Mouse (Mus musculus) thymus, postnatal 0 days (tissue): ENCODE data around the gene Cnn2. TPM values are rescaled to one million over a fixed set of nuclear protein-coding genes. Genes with fewer than 3 reads are reported as not detected.

Experiments used
- DNase-seq: peaks from one replicate; pipeline ENCODE4 v3.0.0-alpha.2; 2015; ENCODE audit warnings: low spot score
- polyA plus RNA-seq: library from polyadenylated mRNA; unstranded; fragments of >200 nt; fragmentation: Nextera tagmentation; extraction: Ambion mirVana; gene quantifications from 2 replicates; pipeline ENCODE4 v1.2.1, GENCODE M21; 2015

Cnn2 gene
- polyA plus RNA-seq, 1 experiment from 2014 or later = 137 TPM

- no peak for DNase-seq
Measured at GRCm38 (mm10) chr10:79989272-79989786, 945 bp downstream of the Cnn2 start.

- no peak for DNase-seq
Measured at GRCm38 (mm10) chr10:79989870-79990269, 1.5 kb downstream of the Cnn2 start.

GRCm38 (mm10) chr10:79991099-79991498, 2.7 kb downstream of the Cnn2 start:
- DNase-seq = no peak

DNA sequence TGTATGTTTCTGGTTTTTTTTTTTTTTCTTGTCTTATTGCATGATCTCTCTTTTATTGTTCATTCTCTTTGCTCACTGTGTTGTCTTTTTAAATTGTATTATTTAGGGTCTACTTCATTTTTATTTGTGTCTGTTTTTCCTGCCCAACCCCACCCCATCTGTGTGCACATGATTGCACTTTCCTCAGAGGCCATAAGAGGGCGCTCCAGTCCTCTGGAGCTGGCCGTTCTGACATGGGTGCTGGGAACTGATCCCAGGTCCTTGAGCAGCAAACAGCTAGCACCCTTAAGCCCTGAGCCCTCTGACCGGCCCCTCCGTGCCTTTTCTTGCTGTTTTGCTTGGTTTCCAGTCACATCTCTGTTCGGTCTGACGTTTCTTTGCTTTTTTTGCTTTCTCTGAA, 3.2 kb downstream of the Cnn2 start:
- DNase-seq = no peak

DNA sequence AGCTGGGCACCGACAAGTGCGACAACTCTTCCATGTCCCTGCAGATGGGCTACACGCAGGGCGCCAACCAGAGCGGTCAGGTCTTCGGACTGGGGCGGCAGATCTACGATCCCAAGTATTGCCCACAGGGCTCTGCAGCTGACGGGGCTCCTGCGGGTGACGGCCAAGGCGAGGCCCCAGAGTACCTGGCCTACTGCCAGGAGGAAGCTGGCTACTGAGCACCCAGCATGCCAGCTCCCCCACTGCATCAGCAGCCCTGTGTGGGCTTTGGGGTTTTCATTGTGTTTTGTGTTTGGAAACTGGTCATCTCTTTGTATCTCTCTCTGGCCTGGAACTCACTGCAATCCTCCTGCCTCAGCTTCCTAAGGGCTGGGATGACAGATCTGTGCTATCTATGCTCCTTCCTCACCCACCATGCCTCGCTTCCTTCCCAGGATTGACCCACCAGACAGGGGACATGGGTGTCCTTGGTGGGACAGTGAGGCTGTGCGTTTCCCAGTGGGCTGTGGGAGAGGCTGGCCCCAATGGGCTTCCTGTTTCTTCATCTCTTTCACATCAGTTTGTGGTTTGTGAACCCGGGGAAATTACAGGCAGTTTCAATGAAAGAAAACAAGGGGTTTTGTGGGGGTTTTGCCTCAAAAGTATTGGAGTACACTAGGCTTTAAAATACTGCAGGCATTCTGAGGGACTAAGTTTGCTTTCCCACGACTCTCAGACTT, 6.2 kb downstream of the Cnn2 start:
- peak; percentile 25 for DNase-seq

DNA sequence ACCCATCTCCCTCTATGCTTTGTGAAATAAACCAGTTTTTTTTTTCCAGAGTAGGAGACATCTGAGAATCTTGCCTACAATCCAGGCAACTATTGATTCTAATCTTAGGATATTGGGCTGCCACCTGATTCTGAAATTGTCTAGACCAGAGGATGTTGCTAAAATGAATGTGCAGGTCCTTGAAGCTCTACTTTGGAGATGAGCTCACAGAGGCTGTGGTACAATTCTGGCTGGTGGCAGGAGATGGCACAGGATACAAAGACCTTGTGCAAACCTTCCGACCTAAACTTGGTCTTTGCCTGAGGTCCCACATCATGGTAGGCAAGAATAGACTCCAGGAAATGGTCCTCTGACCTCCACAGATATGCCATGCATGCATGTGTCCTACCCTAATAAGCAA, 7.3 kb downstream of the Cnn2 start:
- DNase-seq = no peak

DNA sequence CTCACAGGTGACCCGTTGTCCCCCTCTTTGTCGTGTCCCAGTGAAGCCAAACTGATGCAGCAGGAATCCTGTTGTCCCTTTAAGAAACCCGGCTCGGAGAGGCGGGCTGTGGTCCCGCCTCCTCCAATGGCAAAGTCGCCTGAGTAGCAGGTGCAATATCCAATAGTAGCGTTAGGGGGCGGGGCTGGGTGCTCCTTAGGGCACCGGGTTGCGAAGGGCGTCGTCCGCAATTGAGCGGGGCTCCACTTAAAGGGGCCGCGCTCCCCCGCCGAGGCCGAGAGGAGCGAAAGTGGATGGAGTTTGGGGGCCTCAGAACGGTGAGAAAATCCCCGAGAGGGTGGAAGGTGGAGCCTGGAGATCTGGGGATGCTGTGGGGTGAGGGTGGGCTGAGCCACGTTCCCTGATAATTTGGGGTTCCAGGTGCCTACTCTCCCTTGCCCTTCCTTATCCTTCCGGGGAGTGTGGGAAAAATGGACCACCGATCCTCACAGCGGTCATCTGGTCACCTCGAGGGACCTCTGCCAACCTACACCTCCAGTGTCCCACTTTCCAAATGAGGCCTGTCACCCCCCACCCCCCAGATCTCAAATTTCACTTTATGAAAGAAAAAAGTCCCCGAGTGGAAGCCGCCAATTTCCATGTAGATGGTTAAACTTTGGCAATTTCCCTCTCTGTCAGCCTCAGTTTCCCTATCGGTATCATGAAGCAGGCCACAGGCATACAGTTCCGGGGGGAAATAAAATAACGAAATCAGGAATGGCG, 8.1 kb downstream of the Cnn2 start, which contains the start of gene Abca7:
Gene Abca7 (plus strand): TSS at position 223 of the 762 bp plus-strand sequence.
- DNase-seq = peak; percentile 98

- DNase-seq = peak; percentile 83
Measured at GRCm38 (mm10) chr10:79997034-79997760, 8.8 kb downstream of the Cnn2 start.

DNA sequence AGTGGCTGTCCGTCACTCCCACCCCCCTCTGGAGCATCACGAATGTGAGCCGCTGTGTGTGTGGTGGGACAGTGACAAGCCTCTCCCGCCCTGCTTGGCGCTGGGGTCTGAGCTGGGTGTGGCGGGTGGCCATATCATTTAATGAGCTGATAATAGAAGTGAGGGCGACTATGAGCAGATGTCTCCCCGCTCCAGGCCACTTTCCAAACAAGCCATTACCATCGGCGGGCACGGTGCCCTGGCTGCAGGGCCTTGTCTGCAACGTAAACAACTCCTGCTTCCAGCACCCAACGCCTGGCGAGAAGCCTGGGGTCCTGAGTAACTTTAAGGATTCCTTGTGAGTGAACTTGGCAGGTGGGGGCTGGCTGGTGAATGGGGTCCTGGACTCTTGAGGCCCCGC, 9.4 kb downstream of the Cnn2 start:
- DNase-seq = no peak

GRCm38 (mm10) chr10:80001945-80002344, 13.6 kb downstream of the Cnn2 start:
- no peak for DNase-seq

DNA sequence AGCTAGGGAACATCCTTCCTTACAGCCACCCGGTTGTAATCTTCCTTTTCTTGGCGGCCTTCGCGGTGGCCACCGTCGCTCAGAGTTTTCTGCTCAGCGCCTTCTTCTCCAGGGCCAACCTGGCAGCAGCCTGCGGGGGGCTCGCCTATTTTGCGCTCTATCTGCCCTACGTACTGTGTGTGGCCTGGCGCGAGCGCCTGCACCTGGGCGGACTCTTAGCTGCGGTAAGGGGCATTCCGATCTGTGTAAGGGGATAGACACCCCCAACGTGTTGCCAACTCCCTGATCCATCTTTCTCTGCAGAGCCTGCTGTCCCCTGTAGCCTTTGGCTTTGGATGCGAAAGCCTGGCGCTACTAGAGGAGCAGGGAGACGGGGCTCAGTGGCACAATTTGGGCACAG, 14.4 kb downstream of the Cnn2 start:
- no peak for DNase-seq

DNA sequence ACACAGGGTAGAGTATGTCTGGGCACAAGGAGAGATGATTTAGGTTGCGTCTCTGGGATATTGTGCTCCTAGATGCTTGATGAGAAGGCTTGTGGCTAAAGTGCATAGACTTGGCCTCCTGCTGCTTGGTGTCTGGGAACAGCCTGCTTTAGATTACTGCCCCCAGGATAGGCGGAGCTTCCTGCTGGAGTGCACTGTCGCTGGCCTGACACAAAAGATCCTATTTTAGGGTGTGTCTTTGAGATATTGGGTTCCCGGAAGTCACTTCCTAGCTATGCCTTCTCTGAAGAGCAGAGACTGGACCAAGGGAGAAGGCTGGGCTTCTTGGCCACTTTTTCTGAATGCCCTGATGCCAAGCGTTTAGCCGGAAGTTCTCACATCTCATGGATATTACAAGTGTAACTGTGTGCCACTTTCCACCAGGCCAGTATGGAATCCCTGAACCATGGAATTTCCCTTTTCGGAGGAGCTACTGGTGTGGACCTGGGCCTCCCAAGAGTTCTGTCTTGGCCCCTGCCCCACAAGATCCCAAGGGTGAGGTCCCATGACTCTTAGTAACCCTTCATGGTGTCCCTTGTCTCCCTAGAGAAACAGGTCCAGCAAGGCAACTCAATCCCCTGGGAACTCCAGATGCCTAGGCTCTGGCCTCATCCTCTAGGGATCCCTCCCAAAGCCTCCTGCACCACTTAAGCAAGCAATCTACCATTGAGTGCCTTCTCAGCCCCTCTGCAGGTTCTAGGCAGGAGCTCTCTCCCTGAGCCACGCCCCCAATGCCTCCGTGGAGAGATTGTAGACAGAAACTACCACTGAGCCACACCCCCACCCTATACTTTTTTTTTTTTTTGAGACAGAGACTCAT, 15.2 kb downstream of the Cnn2 start:
- DNase-seq = no peak

DNA sequence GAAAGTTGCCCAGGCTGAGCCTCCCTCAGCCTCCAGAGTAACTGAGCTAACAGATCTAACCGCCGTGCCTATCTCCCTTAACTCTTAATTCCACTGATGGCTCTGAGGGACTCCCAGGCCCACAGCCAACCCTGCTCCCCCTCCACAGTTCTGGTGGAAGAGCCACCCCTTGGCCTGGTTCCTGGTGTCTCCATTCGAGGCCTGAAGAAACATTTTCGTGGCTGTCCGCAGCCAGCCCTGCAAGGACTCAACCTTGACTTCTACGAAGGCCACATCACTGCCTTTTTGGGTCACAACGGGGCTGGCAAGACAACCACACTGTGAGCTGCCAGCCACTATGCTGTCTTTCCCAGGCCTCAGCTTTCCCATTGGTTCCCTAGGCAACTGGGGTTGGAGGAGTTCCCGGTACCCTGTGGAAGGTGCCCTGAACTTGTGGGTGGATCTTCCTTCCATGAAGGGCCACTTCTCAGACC, 15.9 kb downstream of the Cnn2 start:
- DNase-seq = no peak

DNA sequence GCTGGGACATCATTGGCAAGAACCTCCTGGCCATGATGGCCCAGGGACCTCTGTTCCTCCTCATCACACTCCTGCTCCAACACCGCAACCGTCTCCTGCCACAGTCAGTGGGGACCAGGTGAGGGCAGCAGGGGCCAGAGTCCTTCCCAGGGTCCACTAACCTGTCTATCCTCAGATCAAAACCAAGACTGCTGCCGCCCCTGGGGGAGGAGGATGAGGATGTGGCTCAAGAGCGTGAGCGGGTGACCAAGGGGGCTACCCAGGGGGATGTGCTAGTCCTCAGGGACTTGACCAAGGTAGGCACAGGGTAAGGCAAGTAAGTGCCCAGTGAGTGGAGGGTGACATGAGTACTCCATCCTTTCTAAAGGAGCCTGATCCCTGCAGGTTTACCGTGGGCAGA, 23.4 kb downstream of the Cnn2 start:
- DNase-seq = no peak

DNA sequence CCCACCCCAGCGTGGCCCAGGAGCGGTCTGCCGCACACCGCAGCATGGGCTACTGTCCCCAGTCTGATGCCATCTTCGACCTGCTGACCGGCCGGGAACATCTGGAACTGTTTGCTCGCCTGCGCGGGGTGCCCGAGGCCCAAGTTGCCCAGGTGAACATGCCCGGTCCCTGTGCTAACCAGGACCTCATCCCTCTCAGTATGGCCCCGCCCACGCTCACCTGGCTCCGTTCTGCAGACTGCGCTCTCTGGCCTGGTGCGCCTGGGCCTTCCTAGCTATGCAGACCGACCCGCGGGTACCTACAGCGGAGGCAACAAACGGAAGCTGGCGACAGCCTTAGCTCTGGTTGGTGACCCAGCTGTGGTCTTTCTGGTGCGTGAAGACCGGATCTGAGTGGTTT, 25.2 kb downstream of the Cnn2 start:
- no peak for DNase-seq

GRCm38 (mm10) chr10:80014484-80015290, 26.3 kb downstream of the Cnn2 start:
- no peak for DNase-seq

DNA sequence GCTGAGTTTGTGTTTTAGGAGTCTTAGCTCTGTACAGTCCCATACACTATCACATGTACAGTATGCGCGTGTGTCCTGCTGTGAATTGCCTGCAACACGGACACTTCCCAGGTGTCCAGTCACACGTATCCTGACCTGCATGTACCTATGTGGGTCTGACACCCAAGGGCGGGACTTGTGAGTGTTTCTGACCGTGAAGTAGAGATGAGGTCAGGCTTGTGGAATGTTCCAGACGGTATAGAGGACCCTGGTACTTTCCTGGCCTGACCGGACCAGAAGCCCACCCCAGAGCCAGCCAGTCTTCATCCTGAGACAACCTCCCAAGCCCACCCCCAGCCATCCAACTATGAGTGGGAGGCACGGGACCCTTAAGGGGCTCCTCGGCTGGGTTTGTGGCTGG, 27.2 kb downstream of the Cnn2 start:
- DNase-seq = no peak

DNA sequence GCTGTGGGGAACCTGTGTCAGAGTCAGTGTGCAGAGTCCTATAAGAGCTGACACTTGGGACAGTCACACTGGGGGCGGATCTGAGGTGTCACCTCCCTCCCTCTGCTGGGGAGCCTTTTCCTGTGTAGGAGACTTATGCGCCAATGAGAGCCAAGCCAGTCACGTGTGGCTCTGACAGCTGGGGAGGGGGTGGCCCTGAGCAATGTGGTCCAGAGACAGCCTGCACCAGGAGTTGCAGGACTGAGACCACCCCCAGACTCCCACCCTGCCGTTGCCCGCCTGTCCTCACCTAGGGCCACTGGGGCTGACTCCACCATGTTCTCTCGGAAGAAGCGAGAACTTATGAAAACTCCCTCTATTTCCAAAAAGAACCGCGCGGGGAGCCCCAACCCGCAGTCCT, 28.1 kb downstream of the Cnn2 start, which contains the start of gene Arhgap45:
Gene Arhgap45 (plus strand): TSS at position 143 of the 400 bp plus-strand sequence.
- DNase-seq = peak; percentile 94

- DNase-seq = no peak
Measured at GRCm38 (mm10) chr10:80016931-80017330, 28.5 kb downstream of the Cnn2 start.

- peak; percentile 96 for DNase-seq
Measured at GRCm38 (mm10) chr10:80017361-80017760, 29.0 kb downstream of the Cnn2 start.
